Mouse (Mus musculus) erythroid progenitor cell, adult 5-6 weeks (primary cell): ENCODE results near the gene C4bp. TPM values are rescaled to one million over a fixed set of nuclear protein-coding genes. Genes with fewer than 3 reads are reported as not detected.
"Not testable (repeated sequence)": the region's sequence is repeated elsewhere in the genome, so short reads cannot be mapped to it uniquely, and the experiment has no call there.

Experiments used
- ATAC-seq: replicated peaks from 2 replicates; pipeline ENCODE4 v1.8.0; 2016; ENCODE audit warnings: moderate number of reproducible peaks, mild to moderate bottlenecking, moderate TSS enrichment, inconsistent platforms; ENCODE audit not compliant: poor library complexity, low FRiP score, severe bottlenecking
- total RNA-seq, 2 experiments: library from RNA; stranded (forward) in 1 of 2; stranded (reverse) in 1 of 2; fragments of 150-400 nt in 1 of 2; fragments of 186-747, 209-891 nt in 1 of 2; gene quantifications; 2 replicates each; pipeline versions ENCODE4 v1.2.3 to v1.2.4; 2015 to 2017; ENCODE audit warnings: low replicate concordance in 2 of 2

Gene C4bp
- total RNA-seq (2015; ENCODE audit: low replicate concordance), result not detected in 2 replicates
- not detected in 2 replicates for total RNA-seq (2017; ENCODE audit: low replicate concordance)

- no peak for ATAC-seq
Measured at GRCm38 (mm10) chr1:130661454-130661853, at the start of gene C4bp. Gene C4bp (minus strand): TSS chr1:130661632.

DNA sequence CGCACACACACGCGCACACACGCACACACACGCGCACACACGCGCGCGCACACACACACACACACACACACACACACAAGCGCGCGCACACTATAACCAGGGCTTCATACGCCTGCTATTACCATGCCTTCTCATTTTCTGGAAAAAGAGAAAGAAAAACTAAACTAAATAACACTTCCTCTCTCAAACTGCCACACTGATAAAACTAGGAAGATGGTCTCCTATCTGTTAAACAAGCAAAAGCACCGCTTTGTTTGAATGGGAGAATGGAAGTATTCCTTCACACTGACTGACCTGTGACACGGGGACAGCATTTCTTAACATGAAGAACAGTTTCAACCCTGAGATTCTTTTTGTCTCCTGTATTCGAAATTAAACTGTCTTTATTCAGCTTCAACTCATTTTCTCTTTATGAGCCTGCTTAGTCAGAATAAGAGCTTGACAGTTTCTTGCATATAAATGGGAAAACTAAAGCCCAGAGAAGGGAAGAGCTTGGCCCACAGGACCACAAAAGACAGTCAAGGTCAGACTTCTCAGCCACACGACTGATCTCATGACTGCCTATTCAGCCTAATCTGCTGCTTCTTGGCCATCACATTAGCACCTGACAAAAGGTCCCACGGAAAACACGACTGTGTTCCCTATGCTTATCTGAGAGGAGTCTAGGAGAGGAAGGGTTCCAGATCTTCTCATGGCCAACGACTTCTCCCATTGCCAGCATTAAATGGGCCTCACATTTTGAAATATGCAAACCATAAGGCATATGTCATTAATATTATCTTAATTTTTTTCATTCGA, 49.0 kb upstream of the C4bp start:
- no peak for ATAC-seq

DNA sequence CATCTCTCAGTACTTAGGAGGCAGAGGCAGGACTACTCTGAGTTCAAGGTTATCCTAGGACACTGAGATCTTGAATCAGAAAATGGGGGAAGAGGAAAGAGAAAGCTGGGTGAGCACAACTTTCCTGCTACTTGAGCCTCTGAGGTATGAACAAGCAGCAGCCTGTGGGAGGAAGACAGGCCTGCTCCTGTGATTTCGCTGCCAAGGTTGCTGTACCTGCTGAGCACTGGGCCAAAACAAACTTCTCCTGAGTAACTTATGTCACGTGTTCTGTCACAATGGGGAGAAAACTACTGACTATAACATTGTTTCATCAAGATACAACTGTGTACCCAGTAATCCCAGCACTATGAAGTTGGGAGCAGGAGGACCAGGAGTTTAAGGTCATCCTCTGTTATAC, 42.2 kb upstream of the C4bp start:
- no peak for ATAC-seq

DNA sequence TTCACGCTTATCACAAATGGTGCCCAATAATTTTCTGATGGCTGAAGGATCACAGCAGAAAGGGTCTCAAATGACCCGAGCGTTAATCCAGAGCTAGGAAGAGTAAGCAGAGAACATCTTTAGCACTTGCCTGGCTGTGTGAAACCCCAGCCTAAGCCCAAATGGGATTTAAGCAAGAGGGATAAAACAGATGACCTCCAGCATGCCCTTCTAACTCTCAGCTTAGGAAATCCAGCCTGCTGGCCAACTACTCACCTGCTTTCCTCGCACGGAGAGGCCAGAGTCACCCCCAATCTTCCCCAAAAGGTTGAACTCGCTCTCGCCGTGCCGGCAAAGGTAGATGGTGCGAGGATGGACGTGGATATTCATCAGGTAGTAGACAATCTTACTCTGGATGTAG, 40.5 kb upstream of the C4bp start:
- no peak for ATAC-seq

DNA sequence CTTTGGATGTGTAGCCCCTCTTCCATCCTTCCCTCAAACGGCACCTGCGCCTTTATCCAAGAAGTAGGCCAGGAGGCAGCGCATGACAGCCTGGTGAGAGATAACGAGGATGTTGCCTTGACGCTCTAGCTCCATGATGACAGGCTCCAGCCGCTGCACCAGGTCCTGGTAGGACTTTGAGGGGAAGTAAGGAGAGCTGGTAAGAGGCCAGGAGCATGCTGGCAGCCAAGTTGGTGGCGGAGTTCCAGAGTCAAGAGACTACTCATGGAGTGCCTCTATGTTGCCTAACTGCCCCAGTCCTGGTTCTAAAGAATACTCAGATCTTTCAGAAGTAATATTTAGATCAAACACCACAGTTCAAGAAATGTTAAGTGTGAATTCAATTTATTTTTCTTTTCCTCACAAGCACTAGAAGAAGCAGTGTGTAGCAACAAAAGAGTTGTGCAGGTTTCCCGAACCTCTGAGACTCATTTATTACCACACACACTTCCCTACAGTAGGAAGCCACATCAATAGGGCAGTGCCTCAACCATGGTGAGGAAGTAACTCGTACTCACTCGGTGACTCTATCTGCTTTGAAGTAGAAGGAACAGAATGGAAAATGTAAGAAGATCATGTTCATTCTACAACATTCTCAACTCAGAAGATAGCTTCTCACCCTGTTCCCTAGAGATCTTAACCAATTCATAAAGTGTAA, 38.7 kb upstream of the C4bp start:
- no peak for ATAC-seq

GRCm38 (mm10) chr1:130698601-130699000, 37.2 kb upstream of the C4bp start:
- no peak for ATAC-seq

GRCm38 (mm10) chr1:130683905-130684304, 22.5 kb upstream of the C4bp start:
- ATAC-seq, result no peak

- ATAC-seq, result no peak
Measured at GRCm38 (mm10) chr1:130681656-130682413, 20.4 kb upstream of the C4bp start.

GRCm38 (mm10) chr1:130681075-130681474, 19.6 kb upstream of the C4bp start:
- no peak for ATAC-seq

- ATAC-seq, result no peak
Measured at GRCm38 (mm10) chr1:130678551-130678950, 17.1 kb upstream of the C4bp start.

DNA sequence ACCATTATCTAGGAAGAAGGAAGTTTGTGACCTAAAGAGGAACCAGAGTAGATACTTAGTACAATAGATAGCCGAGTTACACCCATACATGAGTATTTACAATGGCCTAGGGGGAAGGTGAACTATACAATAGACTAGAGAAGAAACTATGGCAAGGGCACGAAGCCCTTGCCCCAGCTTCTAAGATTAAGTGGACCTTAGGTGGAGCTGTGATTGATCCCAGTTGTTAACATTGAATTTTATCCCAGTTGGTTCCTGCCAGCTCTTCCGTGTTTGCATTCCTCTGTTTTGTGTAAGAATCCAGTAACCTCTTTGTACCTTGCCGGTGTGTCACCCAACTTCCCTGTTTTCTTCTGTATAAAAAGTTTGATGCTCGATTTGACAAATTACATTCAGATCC, 2.1 kb upstream of the C4bp start:
- ATAC-seq, result not testable (repeated sequence)

DNA sequence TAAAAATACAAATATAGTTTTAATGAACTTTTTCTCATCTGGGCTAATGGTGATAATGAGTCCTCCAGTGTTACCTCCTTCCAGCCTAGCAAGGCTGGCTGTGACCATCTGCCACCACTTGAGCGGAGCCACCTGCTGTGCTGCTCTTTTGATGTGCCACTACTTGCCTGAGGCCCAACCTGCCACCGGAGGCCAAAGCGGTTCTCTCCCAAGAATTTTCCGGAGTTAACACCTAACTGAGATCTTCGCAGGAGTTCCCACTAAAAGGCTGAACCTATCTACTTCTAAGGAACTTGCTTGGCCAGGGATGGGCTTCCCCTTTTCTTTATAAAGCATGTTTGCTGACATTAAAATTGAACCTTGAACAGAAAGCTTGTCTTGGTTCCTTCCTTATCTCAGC, 1.8 kb downstream of the C4bp start:
- ATAC-seq, result not testable (repeated sequence)

GRCm38 (mm10) chr1:130644103-130644502, 17.3 kb downstream of the C4bp start:
- no peak for ATAC-seq

DNA sequence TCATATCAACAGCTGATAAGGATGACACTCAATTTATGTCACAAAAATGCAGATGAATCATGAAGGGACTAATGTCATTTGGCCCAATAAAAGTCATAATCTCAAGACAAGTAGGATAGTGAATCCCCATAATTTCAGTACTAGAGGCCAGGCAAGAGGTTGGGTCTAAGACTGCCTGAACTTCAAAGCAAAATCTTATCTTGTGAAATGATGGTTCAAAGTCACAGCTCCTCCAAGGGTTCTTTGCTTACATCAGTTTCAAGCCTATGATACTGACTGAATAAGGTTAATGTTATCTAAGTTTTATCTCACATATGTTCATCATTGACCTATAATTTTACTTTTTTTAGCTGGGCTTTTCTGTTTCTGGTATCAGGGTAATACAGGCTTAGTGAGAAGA, 20.5 kb downstream of the C4bp start:
- no peak for ATAC-seq

DNA sequence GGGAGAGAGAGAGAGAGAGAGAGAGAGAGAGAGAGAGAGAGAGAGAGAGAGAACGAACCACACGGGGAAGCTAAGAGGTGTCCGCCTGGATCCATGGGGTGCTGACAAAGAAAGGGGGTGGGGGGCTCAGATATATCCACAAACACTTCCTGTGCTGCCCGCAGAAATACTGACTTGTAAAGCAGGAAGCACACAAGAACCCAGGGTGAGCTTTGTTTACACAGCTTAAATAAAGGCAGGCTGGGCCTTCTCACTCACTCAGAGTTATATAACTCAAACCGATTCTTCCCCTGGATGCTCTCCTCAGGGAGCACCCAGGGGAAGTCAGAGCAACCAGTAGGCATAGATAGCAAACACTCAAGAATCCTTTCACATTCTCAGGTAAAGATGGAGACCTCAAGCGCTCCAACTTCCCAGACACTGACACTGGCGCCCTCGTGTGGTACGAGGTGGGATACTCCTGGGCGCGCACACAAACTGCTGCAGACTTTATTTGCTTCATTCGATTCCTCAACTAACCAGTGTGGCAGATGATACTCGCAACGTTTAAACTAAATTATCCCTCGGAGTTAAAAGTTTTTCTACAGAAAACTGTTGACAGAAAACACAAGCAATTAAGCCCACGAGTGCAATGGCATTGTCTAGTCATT, 27.5 kb downstream of the C4bp start:
- ATAC-seq, result peak; percentile 79

DNA sequence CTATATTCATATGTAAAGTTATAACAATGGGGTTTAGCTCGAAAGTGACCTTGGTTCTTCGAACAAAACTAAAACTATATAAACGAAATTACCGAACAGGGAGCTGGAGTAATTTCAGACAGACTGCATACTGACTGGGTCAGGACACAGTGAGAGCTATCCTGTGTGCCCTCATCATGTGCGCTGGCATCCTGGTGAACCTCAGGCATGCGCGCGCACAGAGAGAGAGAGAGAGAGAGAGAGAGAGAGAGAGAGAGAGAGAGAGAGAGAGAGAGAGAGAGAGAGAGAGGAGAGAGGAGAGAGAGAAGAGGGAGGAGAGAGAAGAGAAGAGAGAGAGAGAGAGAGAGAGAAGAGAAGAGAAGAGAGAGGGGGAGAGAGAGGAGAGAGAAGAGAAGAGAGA, 28.1 kb downstream of the C4bp start:
- no peak for ATAC-seq

- no peak for ATAC-seq
Measured at GRCm38 (mm10) chr1:130629521-130629920, 31.9 kb downstream of the C4bp start, which contains the start of gene Zp3r. Gene Zp3r (minus strand): TSS chr1:130629621.

- ATAC-seq, result no peak
Measured at GRCm38 (mm10) chr1:130596291-130596690, 65.1 kb downstream of the C4bp start.

GRCm38 (mm10) chr1:130588659-130589058, 72.8 kb downstream of the C4bp start:
- no peak for ATAC-seq
